Mouse (Mus musculus) T-cell, adult 2 months (primary cell): ENCODE data around the gene Col2a1.

ENCODE experiments used
- DNase-seq: peaks from one replicate; pipeline ENCODE4 v3.0.0; 2022; ENCODE audit warnings: low spot score

The Col2a1 gene

DNA sequence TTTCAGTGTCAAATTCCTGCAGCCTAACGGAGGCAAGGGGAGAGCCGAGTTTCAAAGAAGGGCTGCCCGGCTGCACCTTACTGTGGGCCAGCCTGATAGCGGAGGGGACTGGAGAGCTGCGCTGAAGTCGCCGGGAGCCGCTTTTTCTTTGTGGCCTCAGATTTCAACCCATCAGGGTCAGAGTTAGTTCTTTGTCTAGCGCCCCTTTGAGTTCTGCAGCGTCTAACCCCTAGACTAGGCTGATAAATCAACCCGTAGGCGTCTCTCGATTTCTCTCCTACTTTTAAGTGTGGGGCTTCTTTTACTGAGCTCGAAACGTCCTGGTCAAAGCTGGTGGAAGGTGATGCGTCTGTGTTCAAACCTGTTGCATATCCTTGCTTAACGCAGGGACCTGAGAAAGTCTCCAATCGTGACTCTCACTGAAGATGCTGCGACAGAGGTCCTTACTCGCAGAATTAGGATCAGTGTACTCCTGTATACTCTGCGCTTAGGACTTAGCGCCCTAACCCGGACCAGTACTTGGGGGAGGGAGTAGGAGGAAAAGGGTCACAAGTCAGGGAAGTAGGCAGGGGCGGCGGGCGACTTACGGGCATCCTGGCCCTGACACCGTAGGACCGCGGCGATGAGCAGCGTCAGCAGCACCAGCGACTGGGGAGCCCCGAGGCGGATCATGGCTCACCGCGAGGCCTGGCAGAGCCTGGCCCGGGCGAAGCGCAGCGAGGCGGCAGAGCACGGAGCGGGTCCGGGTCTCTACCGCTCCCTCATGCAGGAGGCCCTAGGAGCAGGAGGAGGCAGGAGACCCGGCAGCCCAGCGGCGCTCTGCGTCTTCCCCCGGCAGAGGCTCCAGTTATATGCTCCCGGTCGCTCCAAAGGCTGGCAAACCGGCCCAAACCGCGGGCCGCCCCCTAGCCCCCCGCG lies at the start of gene Col2a1:
Gene Col2a1, minus strand, starts transcription at position 874 of the 918 bp plus-strand sequence.
- no peak for DNase-seq

DNA sequence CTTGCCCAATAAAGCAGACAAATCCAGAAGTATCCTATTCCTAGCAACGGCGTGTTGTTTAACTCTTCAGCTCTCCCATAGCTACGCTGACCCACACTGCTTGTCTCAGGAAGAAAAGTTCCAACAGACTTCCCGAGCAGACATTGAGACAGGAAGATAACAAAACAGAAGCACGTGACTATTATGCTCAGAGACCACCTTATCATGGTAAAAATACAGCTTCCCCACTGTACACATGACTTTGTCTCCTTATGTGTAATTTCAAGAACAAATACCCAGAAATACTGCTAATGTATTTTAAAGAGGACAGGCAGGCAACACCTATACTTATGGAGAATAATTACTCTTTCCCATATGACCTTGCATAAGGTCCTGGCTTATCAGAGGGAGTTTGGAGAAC lies 47.2 kb upstream of the Col2a1 start:
- no peak for DNase-seq

DNA sequence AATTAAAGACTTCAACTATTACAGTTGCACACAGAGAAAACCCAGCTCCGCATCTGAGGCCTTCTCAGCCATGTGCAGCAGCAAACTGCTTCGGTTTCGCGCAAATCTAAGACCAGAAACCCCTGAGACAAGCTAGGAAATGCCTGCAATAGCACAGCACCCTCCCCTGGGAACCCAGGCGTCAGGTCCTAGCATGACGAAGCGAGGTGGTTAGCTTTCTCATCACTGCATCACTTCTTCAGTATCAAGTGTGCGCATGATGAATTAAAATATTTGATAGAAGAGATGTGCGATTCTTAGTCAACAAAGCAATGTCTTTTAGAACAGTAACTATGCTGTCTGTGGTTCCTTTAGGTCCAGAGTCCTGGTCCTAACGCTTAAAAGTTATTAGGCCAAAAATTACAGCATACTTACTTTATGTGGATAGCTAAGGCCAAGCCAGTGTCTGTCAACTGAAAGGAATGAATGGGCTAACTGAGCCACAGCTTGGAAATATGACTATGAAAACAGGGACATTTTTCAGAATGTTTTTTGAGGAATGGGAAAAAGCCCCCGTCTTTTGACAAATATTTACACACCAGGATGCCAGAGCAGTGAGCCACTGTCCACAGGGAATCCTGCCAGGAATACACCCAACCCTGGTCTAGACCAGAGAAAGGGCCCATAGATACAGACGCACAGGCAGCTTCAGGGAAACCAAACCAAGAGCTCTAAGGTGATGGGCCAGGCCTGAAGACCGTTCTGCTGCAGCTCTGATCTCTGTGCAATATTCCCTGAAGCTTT lies 44.6 kb upstream of the Col2a1 start:
- DNase-seq: no peak

DNA sequence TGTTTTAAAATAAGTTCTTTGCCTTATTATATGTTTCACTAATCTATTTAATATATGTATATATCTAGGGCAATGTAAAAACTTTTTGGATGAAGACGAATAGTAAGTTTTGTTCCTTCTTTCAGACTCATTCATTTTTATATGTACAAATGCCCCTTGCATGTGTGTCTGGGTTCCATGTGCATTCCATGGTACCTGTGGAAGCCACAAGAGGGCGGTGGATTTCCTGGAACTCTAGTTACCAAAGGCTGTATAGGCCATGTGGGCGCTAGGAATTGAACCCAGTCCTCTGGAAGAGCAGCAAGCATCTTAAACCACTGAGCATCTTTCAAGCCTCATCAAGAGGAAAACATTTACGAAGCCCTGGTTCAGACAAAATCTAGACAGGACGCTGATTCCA lies 39.9 kb upstream of the Col2a1 start:
- no peak for DNase-seq

DNA sequence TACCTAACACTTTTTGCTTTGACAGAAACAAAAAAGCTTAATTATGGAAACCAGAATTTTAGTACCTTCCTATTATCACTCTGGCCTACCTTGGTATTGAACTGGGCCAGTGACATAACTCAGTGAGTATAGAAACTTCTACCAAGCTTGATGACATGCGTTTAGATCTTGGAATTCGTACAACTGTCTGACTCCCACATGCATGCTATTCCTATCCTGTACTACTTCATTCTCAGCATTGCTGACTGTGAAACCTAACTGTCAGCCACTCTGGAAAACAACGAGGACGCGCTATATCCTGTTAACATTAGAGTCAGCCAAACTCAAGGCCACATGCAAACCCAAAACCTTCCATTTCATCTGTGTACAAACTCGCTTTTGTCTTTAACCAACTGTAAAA lies 39.5 kb upstream of the Col2a1 start:
- no peak for DNase-seq

DNA sequence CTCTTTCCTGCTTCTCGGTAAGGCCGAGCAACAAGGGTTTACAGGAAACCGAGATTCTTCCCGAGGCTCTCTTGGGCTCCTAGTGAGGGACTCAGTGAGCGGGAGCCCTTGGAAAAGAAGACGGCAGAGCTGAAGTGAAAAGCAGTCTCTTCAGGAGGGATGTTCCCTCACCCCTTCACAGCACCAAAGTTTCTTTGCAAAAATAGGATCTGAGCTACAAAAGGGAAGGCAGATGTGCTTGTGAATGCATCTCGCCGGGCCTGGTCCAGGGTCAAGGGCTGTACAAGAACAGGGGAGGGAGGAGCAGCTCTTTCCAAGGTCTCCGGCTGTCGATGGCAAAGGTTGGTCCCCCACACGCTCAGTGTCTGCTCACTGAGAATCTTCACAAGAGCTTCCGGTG lies 38.0 kb upstream of the Col2a1 start:
- no peak for DNase-seq

DNA sequence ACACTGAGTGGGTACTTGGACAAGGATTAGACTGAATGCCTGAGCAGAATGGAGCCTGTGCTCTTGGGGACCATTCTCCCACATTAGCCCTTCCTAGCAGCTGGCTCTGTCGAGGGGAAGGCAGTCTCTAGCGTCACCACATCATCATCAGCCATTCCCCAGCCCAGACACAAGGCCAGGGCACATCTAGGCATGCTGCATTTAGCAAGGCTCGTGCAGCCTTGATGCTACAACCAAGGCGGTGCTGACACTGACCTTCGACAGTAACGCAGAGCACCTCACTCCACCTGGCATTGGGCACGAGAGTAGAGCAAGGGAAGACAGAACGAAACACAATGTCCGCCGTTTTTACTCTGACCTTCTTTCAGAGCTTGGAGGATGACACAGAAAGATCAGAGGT lies 35.2 kb upstream of the Col2a1 start:
- no peak for DNase-seq

DNA sequence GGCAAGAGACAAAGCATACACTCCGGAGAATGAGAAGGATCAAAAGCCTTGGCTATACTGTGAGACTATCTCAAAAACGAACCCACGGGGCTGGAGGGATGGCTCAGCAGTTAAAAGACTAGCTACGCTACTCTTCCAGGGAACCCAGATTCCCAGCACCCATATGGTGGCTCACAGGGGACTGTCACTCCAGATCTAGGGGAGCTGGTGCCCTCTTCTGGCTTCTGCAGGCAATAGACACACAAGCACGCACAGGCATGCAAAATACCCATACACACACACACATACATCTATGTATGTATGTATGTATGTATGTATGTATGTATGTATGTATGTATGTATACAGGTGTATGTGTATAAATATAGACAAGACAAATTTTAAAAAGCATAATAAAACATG lies 32.1 kb upstream of the Col2a1 start:
- no peak for DNase-seq

DNA sequence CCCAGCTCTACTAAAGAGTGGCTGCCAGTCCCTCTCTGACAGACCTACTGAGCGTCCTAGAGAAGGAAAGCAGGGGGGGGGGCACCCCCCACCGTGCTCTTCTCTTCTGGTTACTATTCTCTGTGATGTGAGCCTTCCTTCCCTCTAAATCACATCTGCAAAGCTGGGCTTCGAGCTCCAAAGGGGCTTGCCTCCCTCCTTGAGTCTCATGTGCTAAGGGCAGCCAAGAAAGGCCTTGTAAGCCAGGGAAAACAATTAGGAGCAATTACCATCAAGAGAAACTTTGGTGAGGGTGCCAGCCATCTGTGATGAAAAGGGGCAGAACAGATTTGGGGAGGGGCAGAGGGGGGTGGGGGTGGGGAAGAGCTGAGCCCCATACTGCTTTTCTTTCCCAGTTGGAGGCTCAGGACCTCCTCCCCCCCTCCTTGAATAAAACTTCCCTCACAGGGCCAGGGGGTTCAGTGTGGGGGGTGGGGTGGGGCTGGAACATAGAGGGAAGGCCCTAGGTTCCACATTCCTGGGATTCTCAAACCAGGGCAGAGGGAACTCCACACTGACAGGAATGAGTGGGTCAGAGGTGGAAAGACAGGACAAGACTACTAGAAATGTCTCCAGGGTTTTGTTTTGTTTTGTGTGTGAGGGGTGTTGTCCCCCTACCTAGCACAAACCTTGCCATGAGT lies 30.7 kb upstream of the Col2a1 start:
- no peak for DNase-seq

DNA sequence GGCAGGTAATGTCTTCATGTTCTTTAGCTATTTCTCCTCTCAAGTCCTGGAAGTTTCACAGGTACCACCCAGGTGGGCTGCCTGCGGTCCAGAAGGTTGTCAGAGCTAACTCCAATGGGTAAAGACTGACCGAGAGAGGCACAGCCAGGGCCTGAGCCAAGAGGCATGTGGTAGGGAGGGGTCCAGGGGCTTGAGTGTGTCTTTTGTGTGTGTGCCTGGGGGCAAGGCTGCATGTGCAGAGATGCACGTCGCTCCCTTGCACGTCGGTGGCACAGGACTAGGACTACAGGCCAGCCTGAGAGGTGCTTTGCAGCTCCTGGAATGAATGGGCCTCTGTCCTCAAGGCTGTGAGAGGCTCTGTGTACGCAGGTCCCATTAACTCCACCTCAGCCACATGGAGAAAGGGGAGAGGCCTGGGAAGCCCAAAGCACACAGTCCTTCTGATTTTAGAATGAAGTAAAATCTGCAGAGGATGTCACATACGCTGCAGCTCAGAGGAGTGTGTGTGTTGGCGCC lies 28.8 kb upstream of the Col2a1 start:
- no peak for DNase-seq

DNA sequence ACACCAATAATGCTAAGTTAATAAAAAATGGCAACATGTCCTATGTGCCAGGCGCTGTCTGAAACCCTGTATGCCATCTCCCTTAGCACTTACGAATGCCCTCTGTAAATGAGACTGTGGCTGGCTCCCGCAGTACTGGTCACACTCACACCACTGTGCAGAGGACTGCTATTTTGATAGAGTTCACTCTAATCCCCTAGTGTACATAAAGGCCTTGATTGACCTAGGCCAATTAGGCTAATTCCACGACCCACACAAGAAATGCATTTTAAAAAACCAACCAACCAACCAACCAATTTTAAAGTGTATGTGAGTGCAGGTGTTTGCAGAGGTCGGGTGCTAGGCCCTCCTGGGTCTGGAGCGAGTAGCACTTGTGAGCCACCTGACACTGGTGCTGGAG lies 25.3 kb upstream of the Col2a1 start:
- DNase-seq: no peak

DNA sequence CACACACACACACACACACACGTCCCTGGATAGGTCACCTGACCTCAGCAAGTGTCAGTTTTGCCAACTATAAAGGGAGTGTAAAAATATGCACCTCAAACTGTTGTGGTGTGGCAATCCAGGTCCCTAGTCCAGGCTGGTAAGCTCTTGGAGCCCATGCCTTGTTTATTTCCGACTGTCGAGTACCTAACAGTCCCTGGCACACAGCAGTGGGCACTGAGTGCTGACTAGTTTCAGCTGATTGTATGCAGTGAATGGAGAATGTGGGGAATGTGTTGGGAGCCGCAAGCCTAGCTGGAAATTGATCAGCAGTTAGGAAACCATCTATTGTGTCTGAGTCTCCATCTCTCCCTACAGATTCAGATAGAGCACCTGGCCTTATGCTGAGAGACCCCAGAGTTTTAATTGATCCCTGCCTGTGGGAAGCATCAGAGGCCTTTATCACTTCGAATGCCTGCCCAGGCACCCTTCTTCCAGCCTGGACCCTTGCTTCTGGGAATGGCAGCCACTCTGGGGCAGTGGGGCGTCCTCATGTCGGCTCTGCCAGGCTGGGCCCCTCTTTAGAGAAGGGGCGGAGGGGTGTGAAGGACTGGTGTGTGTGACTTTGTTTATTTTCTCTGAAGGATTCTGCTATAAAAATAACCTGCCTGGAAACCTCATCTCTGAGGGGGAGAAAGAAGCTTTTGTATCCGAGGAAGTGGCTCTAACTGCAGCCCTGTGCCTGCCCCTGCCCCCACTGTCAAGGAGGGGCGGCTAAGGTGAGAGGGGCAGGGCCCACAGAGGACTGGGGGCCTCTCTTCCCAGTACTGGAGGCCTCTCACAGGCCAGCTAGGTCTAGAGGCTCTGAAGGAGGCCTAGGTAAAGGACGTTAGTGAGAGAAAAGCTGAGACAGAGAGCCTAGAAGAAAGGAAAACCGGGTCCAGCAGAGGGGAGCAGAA lies 22.7 kb upstream of the Col2a1 start:
- no peak for DNase-seq

DNA sequence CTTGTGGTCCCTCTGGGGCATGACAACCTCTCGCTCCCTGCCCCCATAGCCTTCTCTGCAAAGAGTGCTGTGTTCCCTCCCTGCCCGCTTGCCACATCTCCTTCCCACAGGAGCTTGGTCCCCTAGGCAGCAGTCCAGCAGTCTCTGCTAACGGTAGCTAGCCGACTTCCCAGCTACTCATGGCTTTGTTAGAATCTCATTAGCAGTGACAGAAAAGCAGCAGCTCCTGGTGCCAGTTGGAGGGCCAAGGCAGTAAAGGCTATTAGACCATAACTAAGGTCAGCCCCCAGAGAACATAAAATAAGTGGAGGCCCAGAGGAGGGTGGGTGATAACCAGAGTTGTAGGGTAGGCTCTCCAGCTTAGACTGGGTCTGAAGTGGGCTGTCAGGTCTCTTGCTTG lies 21.1 kb upstream of the Col2a1 start:
- DNase-seq: no peak

DNA sequence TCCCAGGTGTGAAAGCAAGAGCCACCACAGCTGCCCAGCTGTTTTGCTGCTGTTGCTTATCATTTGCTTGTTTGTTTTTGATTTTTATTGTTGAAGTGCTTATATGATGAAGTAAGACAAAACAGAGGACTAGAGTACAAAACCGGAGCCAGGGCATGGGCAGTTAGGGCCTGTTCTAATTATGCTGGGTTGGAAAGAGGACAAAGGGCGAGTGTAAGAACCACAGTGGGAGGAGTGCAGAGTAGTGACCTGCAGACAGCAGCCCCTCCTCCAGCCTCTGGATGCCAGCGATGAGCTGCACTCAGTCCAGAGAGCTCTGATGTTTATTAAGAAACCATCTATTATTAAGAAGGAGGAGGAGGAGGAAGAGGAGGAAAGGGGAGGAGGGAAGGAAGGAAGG lies 18.6 kb upstream of the Col2a1 start:
- no peak for DNase-seq

DNA sequence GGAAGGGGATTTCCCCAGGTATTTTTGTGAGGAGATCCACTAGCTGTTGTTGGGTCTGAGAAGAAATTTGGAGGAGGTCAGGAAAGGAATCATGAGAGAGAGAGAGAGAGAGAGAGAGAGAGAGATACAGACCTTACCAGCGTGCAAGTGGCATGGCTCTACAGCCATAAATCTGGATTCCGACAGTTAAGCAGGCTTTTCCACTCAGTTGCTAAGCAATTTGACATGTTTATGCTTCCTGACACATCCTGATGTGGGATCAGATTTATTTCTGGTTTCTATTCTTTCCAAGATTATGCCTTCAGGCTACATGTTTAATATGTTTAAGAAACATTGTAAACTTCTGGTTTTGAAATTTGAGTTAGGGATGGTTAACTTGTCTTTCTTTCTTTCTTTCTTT lies 17.4 kb upstream of the Col2a1 start:
- DNase-seq: no peak

DNA sequence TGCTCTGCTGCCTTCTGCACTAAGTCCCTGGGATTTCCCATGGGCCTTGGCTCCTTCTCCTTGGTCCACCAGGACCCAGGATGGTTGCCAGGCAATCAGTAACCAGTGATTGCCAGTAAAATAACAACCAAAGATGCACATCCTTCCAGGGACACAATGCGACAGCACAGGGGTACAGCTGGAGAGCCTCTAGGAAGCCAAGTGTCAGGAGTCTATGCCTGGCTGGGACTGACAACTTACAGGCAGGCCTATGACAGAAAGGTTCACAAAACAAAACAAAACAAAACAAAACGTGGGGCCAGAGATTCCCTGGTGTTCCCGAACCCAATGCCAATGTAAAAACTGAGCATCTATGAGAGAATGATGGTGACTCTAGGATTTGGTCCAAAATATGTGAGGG lies 14.6 kb upstream of the Col2a1 start:
- no peak for DNase-seq

DNA sequence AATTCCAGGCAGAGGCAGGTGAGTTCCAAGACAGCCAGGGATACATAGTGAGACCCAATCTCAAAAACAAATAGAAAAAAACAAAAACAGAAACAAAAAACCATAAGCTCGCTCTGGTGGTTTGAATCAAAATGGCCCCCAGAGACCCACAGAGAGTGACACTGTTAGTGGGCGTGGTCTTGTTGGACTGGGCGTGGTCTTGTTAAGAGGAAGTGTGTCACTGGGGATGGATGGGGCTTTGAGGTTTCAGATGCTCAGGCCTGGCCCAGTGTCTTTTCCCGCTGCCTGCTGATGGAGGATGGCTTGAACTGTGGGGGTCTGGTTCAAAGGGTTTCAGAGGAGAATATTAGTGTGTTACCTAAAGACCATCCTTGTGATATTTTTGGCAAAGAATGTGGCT lies 13.4 kb upstream of the Col2a1 start:
- DNase-seq: no peak

DNA sequence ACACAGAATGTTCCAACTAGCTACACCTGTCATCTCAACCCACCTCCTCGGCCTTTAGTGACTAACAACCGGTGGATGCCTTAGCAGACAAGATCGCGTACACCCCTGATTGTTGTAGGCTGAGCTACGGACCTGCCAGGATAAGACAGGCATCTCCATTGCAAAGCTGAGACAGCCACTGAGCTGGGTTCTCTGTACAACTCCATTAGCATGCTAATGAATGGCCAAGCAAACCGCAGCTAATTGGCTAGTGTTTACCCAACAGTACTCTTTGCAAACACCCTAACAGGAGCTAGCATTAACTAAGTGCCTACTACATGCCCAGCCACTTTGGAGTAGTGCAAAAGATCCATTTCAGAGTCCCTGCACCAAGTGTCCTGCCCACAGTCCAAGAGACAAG lies 8.3 kb upstream of the Col2a1 start:
- no peak for DNase-seq

DNA sequence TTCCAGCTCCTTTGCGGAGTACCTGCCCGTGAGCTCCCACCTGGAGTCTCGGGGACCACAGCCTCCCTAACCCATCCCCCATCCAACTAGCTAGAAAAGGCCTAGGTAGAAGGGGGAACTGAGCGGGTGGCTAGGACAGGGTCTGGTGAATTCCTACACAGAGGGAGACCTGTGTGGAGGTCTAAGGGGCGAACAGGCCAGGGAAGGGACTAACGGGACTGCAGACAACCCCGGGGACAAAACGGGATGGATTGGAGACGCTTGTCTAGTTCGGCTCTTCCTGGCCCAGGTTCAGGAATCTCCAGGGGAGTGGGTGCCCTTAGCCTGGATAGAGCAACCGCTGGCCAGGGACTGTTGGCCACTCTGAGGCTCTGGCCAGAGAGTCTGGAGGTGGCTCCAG lies 686 bp upstream of the Col2a1 start:
- DNase-seq: no peak

DNA sequence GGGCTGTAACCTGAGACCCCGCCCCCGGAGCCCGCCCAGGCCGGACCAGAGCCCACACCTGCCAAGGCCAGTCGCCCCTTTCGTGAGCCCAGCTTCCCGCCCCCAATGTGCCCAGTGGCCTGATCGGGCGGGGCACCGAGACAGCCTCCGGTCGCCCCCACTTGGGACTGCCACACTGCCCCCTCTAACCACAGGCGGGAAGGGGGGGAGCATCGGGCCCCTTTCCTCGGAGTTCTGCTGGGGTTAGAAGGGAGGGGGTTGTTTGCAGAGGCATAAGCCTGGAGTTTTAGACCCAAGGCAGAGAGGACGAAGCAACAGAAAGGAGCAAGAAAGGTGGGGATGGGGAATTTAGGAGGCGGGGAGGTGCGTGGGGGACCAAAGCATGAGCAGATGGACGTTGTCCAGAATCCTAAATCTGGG lies 255 bp upstream of the Col2a1 start:
- no peak for DNase-seq
